Mouse (Mus musculus): ENCODE results near the gene Chid1. TPM values are rescaled to one million over a fixed set of nuclear protein-coding genes. Genes with fewer than 3 reads are reported as not detected.
A peak's percentile ranks its signal among the peaks of the same experiment; 100 is the strongest.

Gene Chid1
- polyA plus RNA-seq, 1 experiment from 2014 or later, result 27.2 TPM

DNA sequence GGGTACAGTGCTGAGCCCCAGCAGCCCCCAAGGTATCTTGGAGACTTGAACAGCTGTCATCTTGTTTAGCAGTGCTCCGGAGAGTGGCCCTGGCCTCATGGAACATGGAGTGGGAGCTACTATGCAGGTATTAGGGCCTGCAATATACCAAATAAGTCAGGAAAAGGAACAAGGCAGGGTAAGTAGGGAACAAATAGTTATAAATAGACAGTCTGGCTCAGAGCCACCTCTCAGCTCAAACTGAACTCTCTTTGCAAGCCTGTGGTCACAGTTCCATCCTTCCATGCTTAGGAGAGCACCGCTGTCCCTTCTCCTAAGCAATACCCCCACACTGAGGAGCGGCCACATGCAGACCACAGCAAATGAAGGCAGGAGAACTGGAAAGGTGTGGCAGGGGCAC is 42.1 kb downstream of the Chid1 start:
- Histone ChIP-seq H3K36me3 (peaks cover 11% of the 10 kb centered on the region), H3K4me1 (replicated peaks) (peaks cover 16% of the 10 kb centered on the region), H3K27me3 (no peaks in the 10 kb centered on the region), H3K4me3 (no peak overlapping the region), H3K9ac (no peak overlapping the region), H3K27ac (peak overlapping the region; percentile 29), H3K4me2 (no peak overlapping the region), H3K9me3 (replicated peaks) (no peaks in the 10 kb centered on the region)
- 72% methylated on average over 3 of the region's 3 CpGs for WGBS
- ATAC-seq (replicated peaks; ENCODE audit: insufficient number of reproducible peaks, insufficient read depth, low FRiP score, low read depth), result peak; percentile 33; the same call in 1 of the 2 replicates

DNA sequence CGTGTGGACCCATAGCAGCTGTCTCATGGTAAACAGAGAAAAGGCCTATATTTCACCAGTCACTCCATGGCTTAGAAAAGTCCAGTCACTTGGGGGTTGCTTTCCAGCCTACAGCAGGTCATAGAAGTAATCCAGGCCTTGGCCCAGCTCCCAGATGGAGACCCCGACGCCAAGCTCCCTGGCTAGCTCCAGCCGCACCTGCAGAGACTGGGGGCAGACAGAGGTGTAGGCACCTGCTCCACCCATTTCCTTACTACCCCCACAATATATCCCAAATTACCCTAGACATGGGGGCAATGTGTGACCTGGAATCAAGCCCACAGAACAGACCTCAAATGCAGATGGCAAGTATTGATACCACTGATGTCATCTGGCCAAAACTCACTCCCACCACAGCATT is 43.7 kb downstream of the Chid1 start:
- no peak overlapping the region for H3K4me3 ChIP-seq
- WGBS, result 81% methylated on average over 4 of the region's 4 CpGs

DNA sequence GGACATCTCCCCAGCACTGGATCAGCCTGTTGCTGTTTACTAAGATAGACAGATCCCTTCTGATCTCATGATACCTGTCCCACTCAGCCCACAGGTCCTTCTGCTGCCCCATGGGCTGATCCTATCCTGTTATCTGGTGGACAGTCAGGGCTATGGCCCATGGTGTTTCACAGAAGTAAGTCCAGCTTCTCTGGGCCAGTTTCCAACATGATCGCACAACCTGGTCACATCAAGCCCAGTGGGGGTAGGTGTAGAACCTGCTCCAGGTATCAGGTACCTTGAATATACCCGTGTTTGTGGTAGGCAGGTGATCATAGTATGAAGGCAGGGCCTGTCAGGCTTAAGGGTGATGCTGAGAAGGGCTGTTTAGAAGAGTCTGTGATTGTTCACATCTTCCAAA is 44.3 kb downstream of the Chid1 start:
- Histone ChIP-seq H3K9me3 (replicated peaks) (no peaks in the 10 kb centered on the region), H3K9ac (no peak overlapping the region), H3K4me1 (replicated peaks) (peaks cover 16% of the 10 kb centered on the region), H3K4me3 (no peak overlapping the region), H3K36me3 (peaks cover 11% of the 10 kb centered on the region), H3K4me2 (no peak overlapping the region), H3K27me3 (no peaks in the 10 kb centered on the region), H3K27ac (no peak overlapping the region)
- no peak for ATAC-seq (replicated peaks; ENCODE audit: insufficient number of reproducible peaks, insufficient read depth, low FRiP score, low read depth)
- WGBS, result 71% methylated on average over 2 of the region's 2 CpGs

More for the DNA sequence above, 43.7 kb downstream of the Chid1 start:
- Histone ChIP-seq H3K4me1 (replicated peaks) (peaks cover 16% of the 10 kb centered on the region), H3K9me3 (replicated peaks) (no peaks in the 10 kb centered on the region), H3K4me2 (no peak overlapping the region), H3K27me3 (no peaks in the 10 kb centered on the region), H3K36me3 (peaks cover 11% of the 10 kb centered on the region), H3K27ac (no peak overlapping the region), H3K9ac (no peak overlapping the region)
- no peak for ATAC-seq (replicated peaks; ENCODE audit: insufficient number of reproducible peaks, insufficient read depth, low FRiP score, low read depth)

DNA sequence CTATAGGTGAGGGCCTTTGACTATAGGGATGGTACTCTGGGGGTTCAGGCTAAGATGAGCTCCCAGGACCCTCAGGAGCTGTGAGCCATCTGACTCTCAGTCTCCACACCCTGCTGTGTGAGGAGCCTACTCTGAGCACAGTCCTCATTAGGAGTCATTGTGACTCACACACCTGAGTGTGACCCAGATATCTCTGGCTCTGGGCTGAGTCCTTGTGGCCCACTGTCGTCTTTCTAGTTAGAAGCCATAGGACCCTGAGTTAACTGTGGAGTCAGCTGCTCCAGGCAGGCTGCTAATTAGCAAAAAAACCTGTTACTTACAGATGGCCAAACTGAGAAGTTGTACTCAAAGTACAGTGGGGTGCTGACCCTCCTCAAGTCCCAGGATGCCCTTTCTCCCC is 45.9 kb downstream of the Chid1 start:
- Histone ChIP-seq H3K4me2 (no peak overlapping the region), H3K4me1 (replicated peaks) (peaks cover 16% of the 10 kb centered on the region), H3K27ac (no peak overlapping the region), H3K9me3 (replicated peaks) (no peaks in the 10 kb centered on the region), H3K36me3 (peaks cover 8% of the 10 kb centered on the region), H3K27me3 (no peaks in the 10 kb centered on the region), H3K4me3 (no peak overlapping the region), H3K9ac (no peak overlapping the region)
- ATAC-seq (replicated peaks; ENCODE audit: insufficient number of reproducible peaks, insufficient read depth, low FRiP score, low read depth), result no peak
- WGBS, result 83% methylated on average over 1 of the region's 1 CpGs

DNA sequence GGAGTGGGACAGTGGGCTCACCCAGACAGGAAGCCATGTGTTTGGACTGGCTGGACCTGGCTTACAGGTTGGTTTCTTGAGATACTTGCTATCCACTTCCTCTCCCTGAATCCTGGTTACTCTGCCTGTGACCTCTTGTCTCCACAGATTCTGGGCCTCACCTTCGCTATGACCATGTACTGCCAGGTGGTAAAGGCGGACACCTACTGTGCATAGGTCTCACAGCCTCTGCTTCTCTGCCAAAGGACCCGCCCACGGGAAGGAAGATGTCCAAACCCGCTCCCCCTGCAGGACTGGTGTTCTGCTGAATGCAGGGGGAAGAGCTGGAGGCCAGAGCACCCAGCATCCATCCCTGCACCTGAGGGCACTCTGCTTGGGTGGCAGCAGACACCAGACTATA is 46.9 kb downstream of the Chid1 start:
- H3K36me3 ChIP-seq, result peaks cover 8% of the 10 kb centered on the region
- ATAC-seq (replicated peaks; ENCODE audit: insufficient number of reproducible peaks, insufficient read depth, low FRiP score, low read depth), result no peak

DNA sequence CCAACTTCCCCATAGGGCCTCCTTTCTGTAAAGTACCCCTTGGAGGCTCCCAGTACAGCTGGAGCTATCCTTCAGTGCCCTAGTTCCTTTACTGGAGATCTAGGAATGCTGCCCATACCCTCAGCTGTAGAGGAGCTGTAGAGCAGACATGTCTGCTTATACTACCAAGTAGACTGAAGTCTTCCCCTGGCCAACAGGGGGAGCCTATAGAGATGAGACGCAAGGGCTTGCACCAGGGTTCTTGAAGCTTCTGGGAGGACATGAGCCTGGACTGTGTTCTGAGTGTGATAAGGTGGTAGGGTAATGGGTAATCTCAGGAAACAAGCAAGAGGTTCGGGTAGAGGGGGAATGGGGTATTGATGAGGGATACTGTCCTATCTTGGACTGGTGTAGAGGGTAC is 48.5 kb downstream of the Chid1 start:
- no peak for ATAC-seq (replicated peaks; ENCODE audit: insufficient number of reproducible peaks, insufficient read depth, low FRiP score, low read depth)
- whole genome bisulfite sequencing, result 62% methylated on average over 2 of the region's 2 CpGs
- Histone ChIP-seq H3K4me3 (no peak overlapping the region), H3K36me3 (peaks cover 8% of the 10 kb centered on the region), H3K9ac (no peak overlapping the region), H3K4me2 (no peak overlapping the region), H3K9me3 (replicated peaks) (no peaks in the 10 kb centered on the region), H3K27me3 (no peaks in the 10 kb centered on the region), H3K4me1 (replicated peaks) (no peaks in the 10 kb centered on the region), H3K27ac (no peak overlapping the region)

More for the DNA sequence above, 46.9 kb downstream of the Chid1 start:
- Histone ChIP-seq H3K9me3 (replicated peaks) (no peaks in the 10 kb centered on the region), H3K9ac (no peak overlapping the region), H3K27me3 (no peaks in the 10 kb centered on the region), H3K4me3 (no peak overlapping the region), H3K27ac (no peak overlapping the region), H3K4me2 (no peak overlapping the region), H3K4me1 (replicated peaks) (peaks cover 11% of the 10 kb centered on the region)
- WGBS, result 84% methylated on average over 5 of the region's 5 CpGs

DNA sequence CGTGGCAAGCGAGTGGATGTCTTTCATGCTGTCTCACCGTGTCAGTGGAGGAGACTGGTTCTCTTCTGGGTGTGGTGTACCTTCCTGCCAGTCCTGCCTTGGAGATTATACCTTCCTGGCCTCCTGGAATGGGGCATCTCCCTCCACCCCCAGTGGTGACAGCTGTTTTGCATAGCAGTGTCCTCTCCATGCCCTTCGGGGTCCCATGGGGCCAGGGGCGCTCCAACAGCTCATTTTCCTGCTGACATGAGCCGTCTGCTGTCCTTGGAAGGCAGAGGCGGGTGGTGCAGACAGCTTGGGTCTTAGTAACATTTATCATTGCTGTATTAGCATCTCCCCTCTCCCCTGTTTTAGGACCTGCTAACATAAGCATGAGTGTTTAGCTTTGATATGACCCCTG is 52.5 kb downstream of the Chid1 start:
- 62% methylated on average over 7 of the region's 7 CpGs for WGBS
- Histone ChIP-seq H3K4me2 (no peak overlapping the region), H3K9me3 (replicated peaks) (no peaks in the 10 kb centered on the region), H3K27me3 (no peaks in the 10 kb centered on the region), H3K27ac (no peak overlapping the region), H3K9ac (no peak overlapping the region), H3K36me3 (no peaks in the 10 kb centered on the region; the same call in 1 of the 2 replicates), H3K4me3 (no peak overlapping the region), H3K4me1 (replicated peaks) (peaks cover 18% of the 10 kb centered on the region)
- ATAC-seq (replicated peaks; ENCODE audit: insufficient number of reproducible peaks, insufficient read depth, low FRiP score, low read depth), result no peak

DNA sequence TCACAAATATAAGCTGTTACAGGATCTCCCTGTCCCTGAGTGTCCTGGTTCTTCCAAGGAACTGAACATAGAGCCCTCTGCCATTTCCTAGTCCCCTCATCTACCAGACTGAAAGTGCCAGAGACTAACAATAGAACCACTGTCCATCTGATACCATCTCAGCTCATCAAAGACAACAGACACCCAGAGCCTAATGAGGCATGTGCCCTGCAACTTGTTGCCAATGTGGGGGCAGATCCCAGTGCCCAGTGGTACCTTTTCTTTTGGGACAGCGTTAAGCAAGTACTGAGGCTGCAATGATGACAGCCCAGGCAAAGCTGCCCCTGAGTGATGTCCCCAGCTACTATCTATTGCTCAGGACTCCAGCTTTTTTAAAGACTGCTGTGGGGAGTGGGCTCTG is 53.4 kb downstream of the Chid1 start:
- H3K4me1 ChIP-seq (replicated peaks), result peaks cover 27% of the 10 kb centered on the region
- no peaks in the 10 kb centered on the region for H3K27me3 ChIP-seq
- 85% methylated on average over 1 of the region's 1 CpGs for WGBS
- no peaks in the 10 kb centered on the region; the same call in 1 of the 2 replicates for H3K36me3 ChIP-seq
- H3K9ac ChIP-seq, result no peak overlapping the region
- no peak for ATAC-seq (replicated peaks; ENCODE audit: insufficient number of reproducible peaks, insufficient read depth, low FRiP score, low read depth)
- H3K27ac ChIP-seq, result no peak overlapping the region
- no peaks in the 10 kb centered on the region for H3K9me3 ChIP-seq (replicated peaks)
- H3K4me3 ChIP-seq, result no peak overlapping the region
- H3K4me2 ChIP-seq, result no peak overlapping the region

DNA sequence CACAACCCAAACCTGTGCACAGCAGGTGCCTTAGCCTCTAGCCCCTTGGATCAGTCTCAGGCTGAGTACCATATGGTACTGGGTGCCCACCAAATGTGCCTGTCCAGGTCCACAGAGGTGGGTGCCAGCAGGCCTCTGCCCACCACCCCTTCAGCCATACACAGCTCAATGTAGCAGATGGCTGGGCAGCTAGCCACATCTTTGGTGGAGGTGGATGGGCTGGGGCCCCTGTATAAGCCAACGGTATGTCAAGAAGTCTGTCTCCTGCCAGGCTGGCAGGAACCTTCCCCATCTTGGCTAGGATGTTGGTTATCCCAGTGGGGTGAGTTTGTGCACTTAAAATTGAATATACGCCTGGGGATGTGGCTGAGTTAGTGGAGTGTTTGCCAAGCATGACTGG is 54.1 kb downstream of the Chid1 start:
- peaks cover 32% of the 10 kb centered on the region for H3K4me1 ChIP-seq (replicated peaks)
- ATAC-seq (replicated peaks; ENCODE audit: insufficient number of reproducible peaks, insufficient read depth, low FRiP score, low read depth), result no peak
- no peaks in the 10 kb centered on the region for H3K36me3 ChIP-seq
- H3K27ac ChIP-seq, result no peak overlapping the region
- no peak overlapping the region for H3K4me3 ChIP-seq
- H3K9ac ChIP-seq, result no peak overlapping the region
- 71% methylated on average over 2 of the region's 2 CpGs for WGBS
- no peak overlapping the region for H3K4me2 ChIP-seq
- H3K9me3 ChIP-seq (replicated peaks), result no peaks in the 10 kb centered on the region
- H3K27me3 ChIP-seq, result no peaks in the 10 kb centered on the region

DNA sequence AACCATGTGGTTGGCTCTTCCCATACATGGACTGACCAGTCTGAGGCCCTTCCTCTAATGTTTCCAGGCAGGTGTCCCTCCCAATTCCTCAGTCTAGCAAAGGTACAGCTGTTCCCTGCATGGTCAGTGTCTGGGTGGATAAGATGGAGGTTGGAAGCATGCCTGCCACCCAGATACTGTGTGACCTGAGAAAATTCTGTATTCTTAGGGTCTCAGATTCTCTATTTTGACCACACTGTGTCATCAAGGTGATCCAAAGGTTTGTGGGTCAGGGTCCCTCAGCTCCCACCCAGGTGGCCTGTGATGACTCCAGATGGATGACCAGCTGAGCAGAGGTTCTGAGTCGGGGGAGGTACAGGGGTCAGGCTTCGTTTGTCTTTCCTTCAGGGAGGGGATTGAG is 54.5 kb downstream of the Chid1 start:
- Histone ChIP-seq H3K4me3 (no peak overlapping the region), H3K36me3 (no peaks in the 10 kb centered on the region), H3K9ac (no peak overlapping the region), H3K4me2 (no peak overlapping the region), H3K27ac (no peak overlapping the region), H3K27me3 (no peaks in the 10 kb centered on the region), H3K4me1 (replicated peaks) (peaks cover 36% of the 10 kb centered on the region), H3K9me3 (replicated peaks) (no peaks in the 10 kb centered on the region)
- WGBS, result 77% methylated on average over 2 of the region's 2 CpGs
- no peak for ATAC-seq (replicated peaks; ENCODE audit: insufficient number of reproducible peaks, insufficient read depth, low FRiP score, low read depth)

DNA sequence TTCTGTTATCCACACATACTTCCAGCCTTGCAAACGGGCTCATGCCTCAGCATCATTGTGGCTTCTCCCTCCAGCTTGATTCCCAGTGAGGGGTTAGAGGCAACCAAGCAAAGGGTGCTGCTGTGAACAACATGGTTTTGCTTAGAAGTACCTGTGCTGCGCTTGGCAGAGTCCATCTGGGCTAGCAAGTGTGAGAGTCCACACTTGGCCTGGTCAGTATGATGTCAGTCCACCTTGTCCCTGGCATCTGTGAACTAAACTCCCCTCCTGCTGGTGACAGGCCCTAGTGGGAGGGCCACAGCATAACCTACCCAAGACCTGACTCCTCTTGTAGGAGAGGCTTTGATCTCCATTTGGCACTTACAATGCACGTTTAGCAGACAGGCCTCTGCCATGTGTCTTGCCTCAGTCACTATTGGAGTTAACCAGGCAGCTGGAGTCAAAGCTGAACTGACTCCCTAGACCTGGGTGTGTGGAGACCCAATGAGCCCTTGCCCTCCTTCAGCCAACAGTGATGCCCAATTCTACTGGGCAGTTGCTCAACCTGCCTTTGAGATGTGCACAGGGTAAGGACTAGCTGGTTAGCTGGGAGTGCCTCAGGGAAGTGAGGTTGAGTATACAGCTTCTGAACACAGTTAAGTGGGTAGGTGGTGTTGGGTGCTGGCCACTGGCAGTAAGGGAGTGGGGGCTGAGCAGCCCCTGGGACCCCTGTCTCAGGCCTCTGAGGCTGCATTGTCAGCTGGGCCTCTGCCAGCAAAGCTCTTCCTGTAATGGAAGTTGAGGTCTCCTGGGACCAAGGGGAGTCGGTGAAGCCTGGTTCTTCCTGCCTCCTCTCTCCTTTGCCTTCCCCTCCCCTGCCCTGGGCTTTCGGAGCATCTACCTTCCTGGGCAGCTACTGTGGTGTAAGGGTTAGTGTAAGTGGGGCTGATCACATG is 55.2 kb downstream of the Chid1 start:
- Histone ChIP-seq H3K27me3 (no peaks in the 10 kb centered on the region), H3K4me3 (no peak overlapping the region), H3K27ac (no peak overlapping the region), H3K9ac (no peak overlapping the region), H3K4me1 (replicated peaks) (peaks cover 37% of the 10 kb centered on the region), H3K4me2 (no peak overlapping the region), H3K9me3 (replicated peaks) (no peaks in the 10 kb centered on the region), H3K36me3 (no peaks in the 10 kb centered on the region)
- 54% methylated on average over 5 of the region's 5 CpGs for WGBS
- no peak for ATAC-seq (replicated peaks; ENCODE audit: insufficient number of reproducible peaks, insufficient read depth, low FRiP score, low read depth)

DNA sequence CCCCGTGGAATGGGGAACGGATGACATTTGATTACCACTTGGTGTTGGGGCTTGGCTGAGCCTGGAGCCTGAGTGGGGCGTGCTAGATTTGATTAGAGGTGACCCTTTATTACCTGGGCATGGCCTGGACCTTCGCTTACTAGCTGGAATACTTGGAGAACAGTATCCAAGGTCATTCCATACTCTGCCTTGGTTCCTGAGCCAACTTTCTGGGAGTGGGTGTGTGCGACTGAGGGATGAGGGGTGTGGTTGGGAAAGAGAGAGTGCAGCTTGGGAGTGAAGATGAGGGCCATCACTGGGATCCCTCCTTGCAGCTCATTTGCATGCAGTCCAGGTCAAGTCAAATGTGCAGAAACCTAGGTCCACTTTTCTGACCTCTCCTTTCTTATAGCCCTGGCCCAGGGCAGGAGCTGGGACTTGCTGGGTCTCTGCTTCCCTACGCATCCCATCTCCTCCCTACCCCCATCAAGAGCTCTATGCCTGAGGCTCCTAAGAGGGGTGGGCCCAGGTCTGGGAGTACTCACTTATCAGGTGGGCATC is 56.5 kb downstream of the Chid1 start:
- WGBS, result 72% methylated on average over 6 of the region's 6 CpGs
- no peak for ATAC-seq (replicated peaks; ENCODE audit: insufficient number of reproducible peaks, insufficient read depth, low FRiP score, low read depth)

More for the DNA sequence above, 56.5 kb downstream of the Chid1 start:
- Histone ChIP-seq H3K4me3 (no peak overlapping the region), H3K4me1 (replicated peaks) (peaks cover 41% of the 10 kb centered on the region), H3K4me2 (no peak overlapping the region), H3K27me3 (no peaks in the 10 kb centered on the region), H3K9ac (no peak overlapping the region), H3K27ac (no peak overlapping the region), H3K36me3 (no peaks in the 10 kb centered on the region), H3K9me3 (replicated peaks) (no peaks in the 10 kb centered on the region)

All from heart, embryonic 15.5 days (tissue).